Mouse (Mus musculus) neural tube, embryonic 12.5 days (tissue): ENCODE measurements around the gene Slc38a3. TPM values are rescaled to one million over a fixed set of nuclear protein-coding genes. Genes with fewer than 3 reads are reported as not detected.
A peak's percentile ranks its signal among the peaks of the same experiment; 100 is the strongest.

Source experiments
- ATAC-seq: fragments of 200-750 bp; cut with Nextera tagmentation; 2 replicates; pipeline ENCODE4 v1.8.0; 2017; ENCODE audit warnings: low read depth, mild to moderate bottlenecking, moderate TSS enrichment, moderate library complexity; ENCODE audit not compliant: low FRiP score
- H3K27ac ChIP-seq: fragments of 300-500 bp; sonication (generic); 2 replicates; pipeline ENCODE4 v1.5.1; 2016
- H3K27me3 ChIP-seq: fragments of 300-500 bp; sonication (generic); replicated peaks from 2 replicates; pipeline ENCODE4 v1.6.1; 2016; ENCODE audit warnings: mild to moderate bottlenecking
- H3K36me3 ChIP-seq: fragments of 300-500 bp; sonication (generic); 2 replicates; pipeline ENCODE4 v1.6.1; 2016; ENCODE audit warnings: mild to moderate bottlenecking
- H3K4me1 ChIP-seq: fragments of 300-500 bp; sonication (generic); 2 replicates; pipeline ENCODE4 v1.6.1; 2016
- H3K4me2 ChIP-seq: fragments of 300-500 bp; sonication (generic); replicated peaks from 2 replicates; pipeline ENCODE4 v1.6.1; 2016; ENCODE audit warnings: mild to moderate bottlenecking
- H3K4me3 ChIP-seq: fragments of 300-500 bp; sonication (generic); 2 replicates; pipeline ENCODE4 v1.5.1; 2016
- H3K9ac ChIP-seq: fragments of 300-500 bp; sonication (generic); 2 replicates; pipeline ENCODE4 v1.6.1; 2016; ENCODE audit warnings: mild to moderate bottlenecking
- H3K9me3 ChIP-seq: fragments of 300-500 bp; sonication (generic); 2 replicates; pipeline ENCODE4 v1.6.1; 2016; ENCODE audit warnings: mild to moderate bottlenecking
- WGBS: fragments of 180-500 bp; shearing (Covaris S2); methylation state at CpG from one replicate; pipeline ENCODE4 v1.1.7; 2016; 5-methylcytosine and 5-hydroxymethylcytosine counted together
- polyA plus RNA-seq: library from polyadenylated mRNA; unstranded; fragments of >200 nt; fragmentation: Nextera tagmentation; extraction: Ambion mirVana; gene quantifications from 2 replicates; pipeline ENCODE4 v1.2.1, GENCODE M21; 2016

The Slc38a3 gene
- polyA plus RNA-seq, result 12.8 and 14.1 TPM in 2 replicates

DNA sequence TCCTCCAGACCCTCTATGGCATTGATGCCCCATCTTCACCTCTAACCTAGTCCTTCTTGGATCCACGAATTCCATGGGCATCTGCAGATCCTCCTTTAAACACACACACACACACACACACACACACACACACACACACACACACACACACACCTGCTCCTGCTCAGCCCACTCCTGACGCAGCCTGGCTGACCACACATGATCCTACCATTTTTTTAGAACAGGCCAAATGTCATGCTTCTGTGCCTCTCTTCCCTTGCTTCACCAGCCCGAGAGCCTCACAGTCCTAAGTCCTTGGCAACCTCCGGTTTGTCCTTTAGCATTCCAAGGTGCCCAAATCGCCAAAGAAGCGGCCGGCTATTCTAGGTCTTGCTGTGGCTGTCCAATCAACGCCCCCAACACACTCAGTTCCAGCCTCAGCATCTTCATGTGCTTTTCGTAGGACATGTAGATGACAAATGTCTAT, at the start of gene Slc38a3:
Gene Slc38a3 (minus strand): TSS at position 51 of the 466 bp plus-strand sequence.
- Histone ChIP-seq H3K27ac (no peak within 1 kb of the TSS), H3K27me3 (peaks cover 29% of the 10 kb centered on the region), H3K9ac (0 out of 2 replicates have a peak within 1 kb of the TSS, but pooled peaks have one; percentile 8), H3K36me3 (no peaks in the 10 kb centered on the region), H3K4me3 (no peak within 1 kb of the TSS), H3K9me3 (no peaks in the 10 kb centered on the region), H3K4me1 (peaks cover 17% of the 10 kb centered on the region), H3K4me2 (no peak within 1 kb of the TSS)
- no peak for ATAC-seq
- WGBS, result 88% methylated on average over 9 of the region's 9 CpGs

DNA sequence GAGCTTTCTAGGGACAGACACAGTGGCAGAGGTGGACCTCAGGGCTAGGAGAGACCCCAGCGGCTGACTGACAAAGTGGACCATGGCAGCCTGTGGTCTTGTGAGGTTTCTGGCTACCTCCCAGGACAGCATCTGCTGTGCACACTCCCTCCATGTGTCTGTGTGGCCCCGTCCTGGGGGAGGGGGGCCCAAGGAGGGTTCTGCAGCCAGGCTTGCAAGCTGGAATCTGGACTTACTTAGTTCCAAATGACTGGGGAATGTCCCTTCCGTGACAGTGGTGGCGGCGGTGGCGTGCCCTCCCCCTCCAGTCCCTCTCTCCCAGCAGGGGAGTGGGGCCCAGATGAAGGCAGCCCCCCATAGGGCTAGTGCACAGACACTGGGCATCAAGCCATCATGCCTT, 47.6 kb upstream of the Slc38a3 start:
- 0 out of 2 replicates have a peak, but pooled peaks cover 4% of the 10 kb centered on the region for H3K27me3 ChIP-seq
- H3K27ac ChIP-seq, result no peak overlapping the region
- no peaks in the 10 kb centered on the region for H3K9me3 ChIP-seq
- H3K4me1 ChIP-seq, result peaks cover 20% of the 10 kb centered on the region
- 35% methylated on average over 6 of the region's 6 CpGs for WGBS
- H3K36me3 ChIP-seq, result no peaks in the 10 kb centered on the region
- H3K4me2 ChIP-seq, result no peak overlapping the region
- H3K4me3 ChIP-seq, result no peak overlapping the region
- ATAC-seq, result no peak
- no peak overlapping the region for H3K9ac ChIP-seq

DNA sequence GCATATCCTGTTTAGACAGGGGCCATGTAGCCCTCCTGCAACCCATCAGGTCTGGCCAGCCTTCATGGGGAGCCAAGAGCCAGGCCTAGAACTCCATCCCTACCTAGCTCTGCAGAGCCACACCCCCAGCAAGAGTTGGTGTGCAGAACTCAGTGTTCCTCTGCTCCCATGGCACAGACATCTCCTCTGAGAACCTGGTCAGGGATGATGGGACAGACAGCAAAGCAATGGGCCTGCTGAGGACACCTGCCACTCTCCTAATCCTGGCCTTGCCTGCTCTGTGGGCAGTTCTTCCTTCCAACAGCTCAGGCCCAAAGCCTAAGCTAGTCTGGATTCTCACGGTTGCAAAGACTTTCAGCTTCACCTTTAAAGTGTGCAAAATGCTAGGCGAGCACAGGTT, 46.3 kb upstream of the Slc38a3 start:
- no peak overlapping the region for H3K4me3 ChIP-seq
- no peak overlapping the region for H3K4me2 ChIP-seq
- H3K27me3 ChIP-seq, result peaks cover 13% of the 10 kb centered on the region
- H3K27ac ChIP-seq, result no peak overlapping the region
- no peak overlapping the region for H3K9ac ChIP-seq
- peaks cover 22% of the 10 kb centered on the region for H3K4me1 ChIP-seq
- no peaks in the 10 kb centered on the region for H3K9me3 ChIP-seq
- no peak for ATAC-seq
- no peaks in the 10 kb centered on the region for H3K36me3 ChIP-seq
- WGBS, result 90% methylated on average over 2 of the region's 2 CpGs

DNA sequence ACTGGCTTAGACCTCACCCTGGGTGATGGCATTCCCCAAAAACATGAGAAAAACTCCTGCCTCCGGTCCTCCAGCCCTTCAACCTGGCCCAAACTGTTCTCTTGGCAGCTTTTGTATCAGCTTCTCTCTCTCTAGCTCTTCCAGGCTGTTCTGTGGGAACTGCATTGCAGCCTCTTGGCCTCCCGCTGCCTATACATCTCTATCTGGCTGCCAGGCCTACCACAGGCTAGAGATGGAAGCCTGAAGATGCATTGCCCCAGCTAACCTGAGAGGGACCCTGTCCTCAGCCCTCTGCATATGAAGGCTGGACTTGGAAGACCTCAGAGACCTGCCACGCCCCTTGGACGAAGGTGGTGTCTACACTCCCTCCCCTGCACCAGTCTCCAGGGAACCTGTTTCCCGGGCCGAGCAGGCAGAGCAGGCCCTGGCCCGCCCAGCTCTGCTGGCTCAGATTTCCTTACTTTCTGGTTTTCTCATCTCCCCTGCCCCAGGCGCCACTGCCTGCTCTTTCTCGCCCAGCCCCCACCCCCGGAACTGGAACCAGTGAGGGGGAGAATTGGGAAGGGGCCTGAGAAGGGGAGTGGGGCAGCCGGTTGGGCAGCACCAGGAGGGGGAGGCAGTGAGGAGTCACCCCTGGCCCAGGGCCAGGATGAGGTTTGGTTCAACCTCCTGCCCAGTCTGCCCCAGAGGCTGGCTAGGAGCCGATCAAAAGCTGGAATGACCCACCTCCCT, 45.1 kb upstream of the Slc38a3 start:
- Histone ChIP-seq H3K4me3 (no peak overlapping the region), H3K4me2 (peak overlapping the region; percentile 18), H3K36me3 (no peaks in the 10 kb centered on the region), H3K9ac (0 out of 2 replicates have a peak overlapping the region, but pooled peaks have one; percentile 8), H3K27me3 (peaks cover 26% of the 10 kb centered on the region), H3K4me1 (peaks cover 33% of the 10 kb centered on the region), H3K9me3 (no peaks in the 10 kb centered on the region), H3K27ac (no peak overlapping the region)
- WGBS, result 17% methylated on average over 12 of the region's 12 CpGs
- ATAC-seq, result no peak

DNA sequence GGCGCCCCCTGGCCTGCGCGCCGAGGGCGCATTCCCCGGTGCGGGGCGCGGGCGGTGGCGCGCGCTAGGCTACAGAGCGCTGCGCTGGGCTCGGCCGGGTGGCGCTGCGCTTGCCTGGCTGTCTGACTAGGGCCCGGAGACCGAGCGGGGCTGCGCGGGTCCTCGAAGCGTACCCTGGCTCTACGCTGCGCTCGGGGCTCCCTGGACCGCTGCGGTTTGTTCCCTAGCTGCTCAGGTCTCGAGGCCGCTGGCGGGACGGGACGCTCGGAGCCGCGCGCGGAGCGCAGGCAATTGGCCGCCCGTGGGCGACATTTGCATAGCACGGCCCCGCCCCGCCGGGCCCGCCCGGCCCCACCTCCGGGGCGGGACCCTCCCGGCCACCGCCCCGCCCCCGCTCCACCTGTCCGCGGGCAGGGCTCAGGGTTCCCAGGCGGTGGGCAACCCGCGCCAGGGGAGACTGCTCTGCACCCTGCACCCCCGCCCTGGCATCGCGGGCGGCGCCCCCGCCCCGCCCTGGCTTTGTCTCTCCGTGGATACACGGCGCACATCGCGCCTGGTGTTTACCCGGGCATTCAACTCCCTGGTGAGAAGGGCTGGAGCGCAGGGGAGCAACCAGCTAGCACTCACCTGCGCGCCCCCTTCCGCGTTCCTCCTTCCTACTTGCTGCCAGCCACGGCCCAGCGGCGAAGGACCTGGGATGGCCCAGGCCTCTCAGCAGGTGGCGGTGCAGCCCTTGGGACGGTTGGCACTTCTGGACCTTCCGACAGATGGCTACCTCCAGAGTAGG, 40.6 kb upstream of the Slc38a3 start, which contains the start of gene Sema3f:
Gene Sema3f (minus strand): TSS at position 779 of the 787 bp plus-strand sequence.
- under 1% methylated on average over 81 of the region's 86 CpGs for WGBS
- Histone ChIP-seq H3K4me1 (peaks cover 57% of the 10 kb centered on the region), H3K36me3 (peaks cover 7% of the 10 kb centered on the region), H3K27me3 (peaks cover 59% of the 10 kb centered on the region), H3K9ac (peak within 1 kb of the TSS; percentile 86), H3K27ac (peak within 1 kb of the TSS; percentile 64; the same call in 1 of the 2 replicates), H3K4me2 (peak within 1 kb of the TSS; percentile 94), H3K9me3 (no peaks in the 10 kb centered on the region), H3K4me3 (peak within 1 kb of the TSS; percentile 78)
- ATAC-seq, result peak; percentile 71

DNA sequence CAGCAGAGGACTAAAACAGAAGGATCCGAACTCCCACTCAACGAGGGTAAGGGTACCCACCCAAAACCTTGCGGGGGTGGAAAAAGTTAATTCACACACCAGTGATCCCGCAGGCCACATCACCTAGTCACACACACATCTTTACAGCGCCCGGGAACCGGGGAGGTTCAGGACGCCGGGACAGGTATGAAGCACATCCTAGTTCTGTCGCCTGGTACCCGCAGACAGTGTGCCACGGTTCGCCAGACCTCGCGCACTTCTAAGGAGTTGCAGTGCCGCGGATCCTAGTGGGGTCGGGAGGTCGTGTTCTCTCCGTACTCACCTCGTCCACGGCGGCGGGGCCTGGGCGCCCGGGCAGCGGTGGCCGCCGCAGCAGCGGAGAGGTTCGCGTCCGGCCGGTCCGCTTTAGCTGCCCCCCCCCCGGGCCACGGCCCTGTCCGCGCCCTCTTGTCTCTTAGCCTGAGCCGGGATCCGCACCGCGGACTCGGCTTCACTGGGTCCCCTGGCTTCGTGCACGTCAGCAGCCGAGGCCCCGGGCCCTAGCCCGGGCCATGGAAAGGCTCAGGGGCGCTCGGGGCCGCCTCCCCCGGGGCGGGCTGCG, 39.9 kb upstream of the Slc38a3 start:
- H3K9ac ChIP-seq, result peak overlapping the region; percentile 86
- H3K9me3 ChIP-seq, result no peaks in the 10 kb centered on the region
- peak overlapping the region; percentile 78 for H3K4me3 ChIP-seq
- H3K36me3 ChIP-seq, result peaks cover 12% of the 10 kb centered on the region
- H3K4me1 ChIP-seq, result peaks cover 56% of the 10 kb centered on the region
- H3K4me2 ChIP-seq, result peak overlapping the region; percentile 94
- peak overlapping the region; percentile 64; the same call in 1 of the 2 replicates for H3K27ac ChIP-seq
- H3K27me3 ChIP-seq, result peaks cover 61% of the 10 kb centered on the region
- under 1% methylated on average over 51 of the region's 55 CpGs for WGBS
- ATAC-seq, result no peak; the same call in 1 of the 2 replicates

DNA sequence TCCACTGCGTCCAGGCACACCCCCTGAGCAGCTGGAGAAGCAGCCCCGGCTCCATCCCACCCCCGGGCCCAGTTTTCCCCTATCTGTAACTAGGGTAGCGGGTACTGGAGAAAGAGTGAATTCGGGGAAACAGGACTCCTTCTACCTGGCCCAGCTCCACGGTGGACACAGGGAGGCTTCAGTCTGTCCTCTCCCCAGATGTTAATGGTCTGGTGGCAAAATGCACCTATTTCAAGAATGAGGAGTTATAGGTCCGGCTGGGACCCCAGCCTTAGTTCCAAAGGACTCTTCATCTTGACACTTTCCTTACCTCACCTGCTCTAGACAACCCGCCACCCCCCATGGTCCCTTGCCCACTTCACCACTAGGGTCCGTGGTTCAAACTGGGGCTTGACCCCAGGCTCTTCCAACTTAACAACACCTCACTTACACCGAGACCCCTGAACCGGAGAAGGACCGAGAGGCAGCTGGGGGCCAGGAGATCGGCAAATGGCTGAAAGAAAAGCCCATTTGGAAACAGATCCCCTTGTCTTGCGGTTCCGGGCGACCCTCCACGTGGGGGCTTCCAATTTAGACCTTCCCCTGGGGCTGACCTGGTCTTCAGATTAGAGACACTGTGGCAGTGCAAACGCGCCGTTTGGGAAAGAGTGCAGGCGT, 39.2 kb upstream of the Slc38a3 start:
- Histone ChIP-seq H3K27ac (peak overlapping the region; percentile 53), H3K27me3 (peaks cover 61% of the 10 kb centered on the region)
- WGBS, result 2% methylated on average over 21 of the region's 21 CpGs

DNA sequence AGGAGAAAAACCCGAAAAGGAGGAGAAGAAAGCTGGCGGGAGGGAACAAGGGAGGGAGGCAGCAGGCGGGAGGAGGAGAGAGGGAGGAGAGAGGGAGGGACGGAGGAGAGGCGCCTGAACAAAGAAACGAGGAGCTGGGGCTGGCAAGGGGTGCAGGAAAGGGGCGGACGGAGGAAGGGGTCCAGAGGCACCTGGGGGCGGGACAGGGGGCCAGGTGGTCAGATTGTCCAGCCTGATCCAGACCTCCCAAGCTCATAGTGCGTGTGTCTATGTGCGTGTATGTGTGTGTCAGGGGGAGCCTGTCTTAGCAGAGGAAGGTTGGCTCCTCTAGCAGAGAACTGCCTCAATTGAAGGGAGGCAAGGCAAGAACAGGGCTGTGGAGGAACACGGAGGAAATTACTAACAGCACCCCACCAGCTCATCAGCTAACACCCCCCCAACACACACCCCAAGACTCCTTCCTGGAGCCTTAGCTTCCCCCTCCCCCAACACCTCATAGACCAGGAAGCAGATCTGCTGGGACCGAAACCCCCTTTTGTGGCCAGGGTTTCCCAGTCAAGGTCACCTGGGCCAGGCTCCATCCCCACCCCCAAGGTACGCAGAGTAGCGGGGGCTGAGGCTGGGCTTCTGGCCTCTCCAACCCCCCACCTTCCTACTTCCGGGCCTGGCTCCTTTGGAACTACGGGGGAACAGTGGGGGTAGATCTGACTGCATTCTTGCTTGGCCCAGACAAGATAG, 38.5 kb upstream of the Slc38a3 start:
- H3K27me3 ChIP-seq, result peaks cover 61% of the 10 kb centered on the region
- 1% methylated on average over 17 of the region's 17 CpGs for WGBS
- no peak for ATAC-seq
- peaks cover 62% of the 10 kb centered on the region for H3K4me1 ChIP-seq
- peak overlapping the region; percentile 86 for H3K9ac ChIP-seq
- H3K4me3 ChIP-seq, result peak overlapping the region; percentile 78
- peak overlapping the region; percentile 94 for H3K4me2 ChIP-seq
- no peaks in the 10 kb centered on the region for H3K9me3 ChIP-seq
- peak overlapping the region; percentile 53; the same call in 1 of the 2 replicates for H3K27ac ChIP-seq
- H3K36me3 ChIP-seq, result peaks cover 16% of the 10 kb centered on the region

More for the DNA sequence above, 39.2 kb upstream of the Slc38a3 start:
- H3K4me2 ChIP-seq, result peak overlapping the region; percentile 94
- H3K36me3 ChIP-seq, result peaks cover 13% of the 10 kb centered on the region
- H3K4me3 ChIP-seq, result peak overlapping the region; percentile 78
- no peak for ATAC-seq
- peaks cover 57% of the 10 kb centered on the region for H3K4me1 ChIP-seq
- H3K9ac ChIP-seq, result peak overlapping the region; percentile 86
- no peaks in the 10 kb centered on the region for H3K9me3 ChIP-seq

DNA sequence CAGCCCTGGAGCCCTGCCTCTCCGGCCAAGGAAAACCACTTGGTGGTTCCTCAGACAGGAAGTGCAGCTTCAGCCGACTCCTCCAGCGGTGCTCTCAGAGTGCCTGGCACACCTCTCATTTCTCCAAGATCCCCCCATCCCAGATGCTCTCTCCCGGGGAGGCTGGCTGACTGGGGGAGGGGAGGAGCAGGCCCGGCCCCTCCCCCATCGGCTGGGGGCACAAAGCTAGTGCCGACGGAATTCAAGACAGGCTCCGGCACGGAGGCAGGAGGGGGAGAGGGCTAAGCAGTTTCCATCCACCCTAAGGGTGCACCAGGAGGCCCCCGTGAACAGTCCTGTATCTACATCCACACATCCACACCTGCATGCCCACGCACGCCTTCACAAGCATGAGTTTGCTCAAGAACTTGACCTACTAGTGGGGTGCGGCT, 37.5 kb upstream of the Slc38a3 start:
- ATAC-seq, result no peak
- Histone ChIP-seq H3K36me3 (peaks cover 19% of the 10 kb centered on the region), H3K27me3 (peaks cover 61% of the 10 kb centered on the region), H3K4me2 (peak overlapping the region; percentile 94), H3K27ac (no peak overlapping the region), H3K4me3 (peak overlapping the region; percentile 78), H3K4me1 (peaks cover 62% of the 10 kb centered on the region), H3K9ac (peak overlapping the region; percentile 86), H3K9me3 (no peaks in the 10 kb centered on the region)
- 1% methylated on average over 14 of the region's 14 CpGs for WGBS

DNA sequence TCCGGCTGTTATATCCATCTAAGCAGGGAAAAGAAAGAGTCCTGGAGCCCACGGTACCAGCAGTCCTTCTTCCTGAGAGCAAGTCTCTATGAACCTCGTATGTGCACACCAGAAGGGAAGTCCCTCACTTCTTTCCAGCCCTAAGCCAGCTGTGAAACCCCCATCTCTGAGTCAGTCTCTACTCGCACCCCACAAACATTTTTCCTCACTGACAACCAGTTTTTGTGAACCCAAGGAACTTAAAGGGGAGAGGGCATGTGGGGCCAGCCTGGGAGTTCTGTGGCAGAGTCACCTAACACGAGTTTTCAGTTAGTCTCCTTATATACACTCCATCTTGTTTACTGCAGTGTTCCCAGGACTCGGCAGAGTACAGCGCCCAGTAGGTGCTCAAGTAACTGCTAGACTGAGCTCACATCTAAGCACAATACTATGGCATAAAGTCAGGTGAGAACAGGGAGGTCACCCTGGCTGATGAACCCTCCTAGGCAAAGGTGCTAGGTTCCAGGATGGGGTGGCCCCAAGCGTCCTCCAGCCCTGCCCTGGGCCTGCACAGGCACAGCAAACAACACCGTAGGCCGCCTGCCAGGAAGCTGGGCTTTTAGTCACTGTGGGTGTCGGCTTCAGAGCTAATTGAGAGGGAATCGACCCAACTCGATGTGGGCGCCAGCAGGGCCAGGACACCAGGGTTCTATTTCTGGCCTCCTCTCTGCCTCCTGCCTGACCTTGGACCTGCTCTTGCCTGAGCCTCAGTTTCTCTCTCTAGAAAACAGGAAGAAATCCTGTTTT, 34.2 kb upstream of the Slc38a3 start:
- Histone ChIP-seq H3K4me1 (peaks cover 64% of the 10 kb centered on the region), H3K9ac (no peak overlapping the region), H3K27me3 (peaks cover 31% of the 10 kb centered on the region), H3K4me2 (no peak overlapping the region), H3K27ac (no peak overlapping the region), H3K9me3 (no peaks in the 10 kb centered on the region), H3K36me3 (peaks cover 19% of the 10 kb centered on the region), H3K4me3 (no peak overlapping the region)
- 58% methylated on average over 14 of the region's 14 CpGs for WGBS
- ATAC-seq, result no peak
